Mouse (Mus musculus): Measurements from ENCODE around the gene Tenm4. TPM values are rescaled to one million over a fixed set of nuclear protein-coding genes. Genes with fewer than 3 reads are reported as not detected.
A peak's percentile ranks its signal among the peaks of the same experiment; 100 is the strongest.

Tenm4 gene
- polyA plus RNA-seq, 1 experiment from 2014 or later = 9.2 TPM

GRCm38 (mm10) chr7:96212592-96213541 lies 41.8 kb downstream of the Tenm4 start:
- Histone ChIP-seq H3K4me2 (ENCODE audit: low read length) (peak overlapping the region; percentile 99), H3K9ac (ENCODE audit: low read length) (peak overlapping the region; percentile 72), H3K36me3 (ENCODE audit: control insufficient read depth, insufficient read depth, low read length) (no peaks in the 10 kb centered on the region), H3K4me3 (ENCODE audit: control insufficient read depth in 1 of 2, insufficient read depth in 1 of 2, low read depth in 1 of 2, low read length in 2 of 2) (peak overlapping the region; percentile 52 to 65), H3K27me3 (ENCODE audit: control insufficient read depth, insufficient read depth, low read length) (peaks cover 48% of the 10 kb centered on the region), H3K9me3 (ENCODE audit: control insufficient read depth, low read length) (no peaks in the 10 kb centered on the region), H3K4me1 (ENCODE audit: control insufficient read depth in 2 of 2, insufficient read depth in 2 of 2, low read length in 2 of 2) (peaks cover 6 to 18% of the 10 kb centered on the region in 2 experiments; a peak in 3 of 4 replicates), H3K27ac (replicated peaks in 1 of 2; ENCODE audit: control insufficient read depth in 1 of 2, insufficient read depth in 1 of 2, low read depth in 2 of 2, low read length in 2 of 2) (peak overlapping the region; percentile 31 to 44; a peak in 2 of 4 replicates)
- ATAC-seq (ENCODE audit: insufficient number of reproducible peaks, insufficient read depth, low FRiP score, low read depth) = peak; percentile 24; the same call in 1 of the 2 replicates
- under 1% methylated on average over 47 of the region's 48 CpGs for WGBS

GRCm38 (mm10) chr7:96213741-96214140 lies 42.7 kb downstream of the Tenm4 start:
- Histone ChIP-seq H3K4me2 (ENCODE audit: low read length) (peak overlapping the region; percentile 99), H3K9ac (ENCODE audit: low read length) (peak overlapping the region; percentile 72), H3K9me3 (ENCODE audit: control insufficient read depth, low read length) (no peaks in the 10 kb centered on the region), H3K27ac (replicated peaks in 1 of 2; ENCODE audit: control insufficient read depth in 1 of 2, insufficient read depth in 1 of 2, low read depth in 2 of 2, low read length in 2 of 2) (no peak overlapping the region), H3K36me3 (ENCODE audit: control insufficient read depth, insufficient read depth, low read length) (no peaks in the 10 kb centered on the region), H3K27me3 (ENCODE audit: control insufficient read depth, insufficient read depth, low read length) (peaks cover 40% of the 10 kb centered on the region), H3K4me1 (ENCODE audit: control insufficient read depth in 2 of 2, insufficient read depth in 2 of 2, low read length in 2 of 2) (peaks cover 6 to 18% of the 10 kb centered on the region in 2 experiments; a peak in 3 of 4 replicates), H3K4me3 (ENCODE audit: control insufficient read depth in 1 of 2, insufficient read depth in 1 of 2, low read depth in 1 of 2, low read length in 2 of 2) (peak overlapping the region; percentile 52 to 65)
- no peak for ATAC-seq (ENCODE audit: insufficient number of reproducible peaks, insufficient read depth, low FRiP score, low read depth)
- WGBS = 19% methylated on average over 9 of the region's 10 CpGs

GRCm38 (mm10) chr7:96214876-96215275 lies 43.8 kb downstream of the Tenm4 start:
- WGBS = 67% methylated on average over 2 of the region's 2 CpGs
- Histone ChIP-seq H3K27me3 (ENCODE audit: control insufficient read depth, insufficient read depth, low read length) (peaks cover 30% of the 10 kb centered on the region), H3K36me3 (ENCODE audit: control insufficient read depth, insufficient read depth, low read length) (no peaks in the 10 kb centered on the region), H3K4me2 (ENCODE audit: low read length) (no peak overlapping the region), H3K9ac (ENCODE audit: low read length) (no peak overlapping the region), H3K4me1 (ENCODE audit: control insufficient read depth in 2 of 2, insufficient read depth in 2 of 2, low read length in 2 of 2) (peaks cover 6 to 18% of the 10 kb centered on the region in 2 experiments; a peak in 3 of 4 replicates), H3K4me3 (ENCODE audit: control insufficient read depth in 1 of 2, insufficient read depth in 1 of 2, low read depth in 1 of 2, low read length in 2 of 2) (no peak overlapping the region), H3K9me3 (ENCODE audit: control insufficient read depth, low read length) (no peaks in the 10 kb centered on the region), H3K27ac (replicated peaks in 1 of 2; ENCODE audit: control insufficient read depth in 1 of 2, insufficient read depth in 1 of 2, low read depth in 2 of 2, low read length in 2 of 2) (no peak overlapping the region)
- no peak for ATAC-seq (ENCODE audit: insufficient number of reproducible peaks, insufficient read depth, low FRiP score, low read depth)

GRCm38 (mm10) chr7:96215894-96216509 lies 45.0 kb downstream of the Tenm4 start:
- Histone ChIP-seq H3K4me1 (ENCODE audit: control insufficient read depth in 2 of 2, insufficient read depth in 2 of 2, low read length in 2 of 2) (peaks cover 6 to 18% of the 10 kb centered on the region in 2 experiments; a peak in 3 of 4 replicates), H3K27me3 (ENCODE audit: control insufficient read depth, insufficient read depth, low read length) (peaks cover 30% of the 10 kb centered on the region), H3K9me3 (ENCODE audit: control insufficient read depth, low read length) (no peaks in the 10 kb centered on the region), H3K36me3 (ENCODE audit: control insufficient read depth, insufficient read depth, low read length) (no peaks in the 10 kb centered on the region), H3K4me2 (ENCODE audit: low read length) (no peak overlapping the region), H3K4me3 (ENCODE audit: control insufficient read depth in 1 of 2, insufficient read depth in 1 of 2, low read depth in 1 of 2, low read length in 2 of 2) (no peak overlapping the region), H3K27ac (replicated peaks in 1 of 2; ENCODE audit: control insufficient read depth in 1 of 2, insufficient read depth in 1 of 2, low read depth in 2 of 2, low read length in 2 of 2) (no peak overlapping the region), H3K9ac (ENCODE audit: low read length) (no peak overlapping the region)
- no peak for ATAC-seq (ENCODE audit: insufficient number of reproducible peaks, insufficient read depth, low FRiP score, low read depth)
- 69% methylated on average over 5 of the region's 5 CpGs for WGBS

GRCm38 (mm10) chr7:96219386-96219785 lies 48.3 kb downstream of the Tenm4 start:
- Histone ChIP-seq H3K4me3 (ENCODE audit: control insufficient read depth in 1 of 2, insufficient read depth in 1 of 2, low read depth in 1 of 2, low read length in 2 of 2) (no peak overlapping the region), H3K27me3 (ENCODE audit: control insufficient read depth, insufficient read depth, low read length) (peaks cover 13% of the 10 kb centered on the region), H3K27ac (replicated peaks in 1 of 2; ENCODE audit: control insufficient read depth in 1 of 2, insufficient read depth in 1 of 2, low read depth in 2 of 2, low read length in 2 of 2) (no peak overlapping the region), H3K4me2 (ENCODE audit: low read length) (no peak overlapping the region), H3K4me1 (ENCODE audit: control insufficient read depth in 2 of 2, insufficient read depth in 2 of 2, low read length in 2 of 2) (no peaks in the 10 kb centered on the region), H3K36me3 (ENCODE audit: control insufficient read depth, insufficient read depth, low read length) (no peaks in the 10 kb centered on the region), H3K9ac (ENCODE audit: low read length) (no peak overlapping the region), H3K9me3 (ENCODE audit: control insufficient read depth, low read length) (no peaks in the 10 kb centered on the region)
- WGBS = 53% methylated on average over 2 of the region's 2 CpGs
- ATAC-seq (ENCODE audit: insufficient number of reproducible peaks, insufficient read depth, low FRiP score, low read depth) = no peak

GRCm38 (mm10) chr7:96220647-96221046 lies 49.6 kb downstream of the Tenm4 start:
- H3K9me3 ChIP-seq (ENCODE audit: control insufficient read depth, low read length) = no peaks in the 10 kb centered on the region
- no peak overlapping the region for H3K27ac ChIP-seq (replicated peaks in 1 of 2; ENCODE audit: control insufficient read depth in 1 of 2, insufficient read depth in 1 of 2, low read depth in 2 of 2, low read length in 2 of 2)
- H3K4me1 ChIP-seq (ENCODE audit: control insufficient read depth in 2 of 2, insufficient read depth in 2 of 2, low read length in 2 of 2) = no peaks in the 10 kb centered on the region
- ATAC-seq (ENCODE audit: insufficient number of reproducible peaks, insufficient read depth, low FRiP score, low read depth) = no peak
- no peak overlapping the region for H3K4me3 ChIP-seq (ENCODE audit: control insufficient read depth in 1 of 2, insufficient read depth in 1 of 2, low read depth in 1 of 2, low read length in 2 of 2)
- peaks cover 3% of the 10 kb centered on the region; the same call in 1 of the 2 replicates for H3K27me3 ChIP-seq (ENCODE audit: control insufficient read depth, insufficient read depth, low read length)
- H3K36me3 ChIP-seq (ENCODE audit: control insufficient read depth, insufficient read depth, low read length) = no peaks in the 10 kb centered on the region
- H3K9ac ChIP-seq (ENCODE audit: low read length) = no peak overlapping the region
- WGBS = 70% methylated on average over 5 of the region's 5 CpGs
- H3K4me2 ChIP-seq (ENCODE audit: low read length) = no peak overlapping the region

GRCm38 (mm10) chr7:96222569-96222968 lies 51.5 kb downstream of the Tenm4 start:
- Histone ChIP-seq H3K27me3 (ENCODE audit: control insufficient read depth, insufficient read depth, low read length) (no peaks in the 10 kb centered on the region), H3K27ac (replicated peaks in 1 of 2; ENCODE audit: control insufficient read depth in 1 of 2, insufficient read depth in 1 of 2, low read depth in 2 of 2, low read length in 2 of 2) (no peak overlapping the region), H3K4me2 (ENCODE audit: low read length) (no peak overlapping the region), H3K9me3 (ENCODE audit: control insufficient read depth, low read length) (no peaks in the 10 kb centered on the region), H3K9ac (ENCODE audit: low read length) (no peak overlapping the region), H3K4me3 (ENCODE audit: control insufficient read depth in 1 of 2, insufficient read depth in 1 of 2, low read depth in 1 of 2, low read length in 2 of 2) (no peak overlapping the region), H3K36me3 (ENCODE audit: control insufficient read depth, insufficient read depth, low read length) (no peaks in the 10 kb centered on the region), H3K4me1 (ENCODE audit: control insufficient read depth in 2 of 2, insufficient read depth in 2 of 2, low read length in 2 of 2) (no peaks in the 10 kb centered on the region)
- ATAC-seq (ENCODE audit: insufficient number of reproducible peaks, insufficient read depth, low FRiP score, low read depth) = no peak
- WGBS = 91% methylated on average over 1 of the region's 1 CpGs
